Mouse (Mus musculus): ENCODE measurements around the gene Psmb10. TPM values are rescaled to one million over a fixed set of nuclear protein-coding genes. Genes with fewer than 3 reads are reported as not detected.

Gene Psmb10
- 122 to 142 TPM (median 126 TPM) in 4 replicates for total RNA-seq (2023)

GRCm38 (mm10) chr8:105938306-105938669, at the start of gene Psmb10:
Gene Psmb10, minus strand, starts transcription at chr8:105938444.

DNA sequence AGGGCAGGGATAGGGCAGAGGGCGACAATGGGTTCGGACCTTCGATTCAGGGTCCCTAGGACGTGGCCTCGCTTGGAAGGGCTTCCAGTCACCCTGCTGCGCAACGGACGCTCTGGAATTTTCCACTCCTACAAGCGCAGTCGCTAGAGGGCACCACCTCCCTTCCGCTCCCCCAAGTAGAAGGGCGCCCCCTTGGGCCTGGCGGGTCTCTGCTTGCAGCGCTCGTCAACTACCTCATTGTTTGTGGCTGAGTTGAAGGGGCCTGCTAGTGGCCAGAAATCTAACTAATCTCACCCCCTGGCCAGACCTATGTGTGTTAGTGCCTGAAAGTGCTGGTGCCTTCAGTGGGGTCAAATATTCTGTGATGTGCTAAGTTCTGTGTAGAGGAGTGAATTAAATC, 41.1 kb upstream of the Psmb10 start, which contains the start of gene Dpep3:
Dpep3 (minus strand) TSS at position 105 of the 400 bp plus-strand sequence.

GRCm38 (mm10) chr8:105965905-105966341, 27.7 kb upstream of the Psmb10 start, which contains the start of gene Slc12a4:
Gene Slc12a4, minus strand, starts transcription at chr8:105966097.

DNA sequence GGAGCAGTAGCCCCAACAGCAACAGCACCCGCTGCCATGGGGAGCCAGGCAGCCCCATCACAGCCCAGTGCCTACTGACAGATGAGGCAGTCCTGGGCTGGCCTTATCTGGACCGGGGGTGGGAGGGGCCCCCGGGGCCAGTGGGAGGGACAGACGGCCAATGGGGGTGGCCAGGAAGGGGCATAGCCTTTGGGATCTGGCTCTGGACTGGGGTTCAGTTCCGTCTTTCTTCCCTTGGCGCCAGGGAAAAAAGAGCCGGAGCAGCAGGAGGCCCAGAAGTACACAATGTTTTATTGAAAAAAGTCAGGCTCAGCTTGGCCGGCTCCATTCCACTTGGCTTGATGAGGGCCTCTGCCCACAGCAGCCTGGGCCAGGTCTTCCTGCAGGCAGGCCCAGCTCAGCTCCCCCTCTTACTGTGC, 5.1 kb upstream of the Psmb10 start, which contains the start of gene Lcat:
Lcat (minus strand) TSS at position 62 of the 419 bp plus-strand sequence.

DNA sequence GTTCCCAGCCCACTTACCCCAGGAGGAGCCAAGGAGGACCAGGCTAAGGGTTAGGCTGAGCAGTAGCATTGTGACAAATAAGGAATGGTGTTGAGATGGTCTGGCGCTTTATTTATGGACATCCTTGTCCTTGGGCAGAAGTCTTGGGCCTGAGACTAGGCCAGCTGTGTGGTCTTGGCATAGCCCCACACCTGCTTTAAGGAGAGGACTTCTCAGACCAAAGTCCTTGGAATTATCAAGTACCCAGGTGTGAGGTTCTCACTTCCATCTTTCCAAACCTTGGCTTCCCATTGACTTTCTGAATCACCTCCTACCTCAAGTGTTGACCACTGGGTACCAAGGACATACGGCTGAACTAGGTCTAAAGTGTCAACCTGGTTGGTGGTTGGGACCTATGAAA, 4.5 kb downstream of the Psmb10 start, which contains the start of gene Ctrl:
Ctrl (minus strand) TSS at position 101 of the 400 bp plus-strand sequence.

DNA sequence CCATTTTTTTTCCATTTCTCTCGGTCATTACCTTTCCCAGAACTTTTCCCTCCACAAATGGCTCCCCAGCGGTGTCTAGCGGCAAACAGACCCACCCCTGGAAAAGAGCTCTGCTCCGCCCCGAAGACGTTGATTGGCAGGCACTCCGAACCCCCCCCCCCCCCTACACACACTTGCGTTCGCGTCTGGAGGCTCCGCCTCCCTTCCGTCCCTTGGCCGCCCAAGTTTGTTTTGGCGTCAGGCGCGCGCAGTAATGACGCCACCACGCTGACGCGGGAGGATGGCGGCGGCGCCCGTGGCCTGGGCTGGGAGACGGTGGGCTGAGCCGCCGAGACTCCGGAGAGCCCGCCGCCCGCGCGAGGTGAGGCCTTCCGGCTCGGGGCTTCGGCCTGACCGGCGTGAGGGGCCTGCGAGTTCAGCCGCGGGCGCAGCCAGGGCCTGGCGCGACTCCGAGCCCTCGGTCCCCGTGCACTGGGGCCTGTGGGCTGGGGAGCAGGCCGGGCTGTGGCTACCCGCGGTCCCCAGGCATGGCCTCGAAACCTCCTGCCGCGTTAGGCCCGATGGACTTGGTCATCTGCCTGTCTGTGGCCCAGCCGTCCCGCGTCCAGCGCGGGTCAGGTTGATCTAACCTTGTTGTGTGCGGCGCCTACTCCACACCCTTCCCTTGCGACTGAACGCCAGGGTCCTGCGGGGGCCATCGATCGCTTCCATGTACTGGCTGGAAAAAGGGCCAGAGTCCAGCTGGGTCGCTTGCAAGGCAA, 37.9 kb downstream of the Psmb10 start, which contains the start of gene Pskh1:
Pskh1 (plus strand) TSS at position 262 of the 761 bp plus-strand sequence.

DNA sequence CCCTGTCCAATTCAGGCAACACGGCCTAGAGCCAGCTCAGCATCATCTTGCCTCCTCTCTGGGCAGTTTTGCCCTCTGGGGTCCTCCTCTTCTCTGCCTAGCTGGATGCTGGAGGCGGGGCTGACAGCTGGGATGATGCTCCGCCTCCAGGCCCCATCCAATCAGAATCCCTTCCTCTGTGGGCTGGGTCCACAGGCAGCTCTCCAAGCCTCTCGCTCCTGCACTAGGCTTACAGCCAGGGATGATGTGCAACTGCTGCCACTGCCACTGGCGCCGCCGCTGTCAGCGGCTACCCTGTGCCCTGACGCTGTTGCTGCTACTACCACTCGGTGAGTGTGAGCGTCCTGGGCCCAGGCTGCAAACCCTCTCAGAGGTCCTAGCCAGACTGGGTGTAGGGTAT, 44.9 kb downstream of the Psmb10 start, which contains the start of gene Nrn1l:
Nrn1l (plus strand) TSS at position 229 of the 400 bp plus-strand sequence.

Other genes with a start within 250 kb of the Psmb10 start
- 96.4 to 110 TPM (median 104 TPM) in 4 replicates for gene Acd, start 237.3 kb downstream of the Psmb10 start, total RNA-seq (2023)
- 14.0 to 21.8 TPM (median 19.9 TPM) in 4 replicates for gene Pard6a, start 237.3 kb downstream of the Psmb10 start, total RNA-seq (2023)
- not detected in 4 replicates for gene 4933405L10Rik, start 230.8 kb downstream of the Psmb10 start, total RNA-seq (2023)
- 2.0 to 3.9 TPM (median 3.7 TPM) in 4 replicates for gene Enkd1, start 230.2 kb downstream of the Psmb10 start, total RNA-seq (2023)
- gene Gfod2, start 179.8 kb downstream of the Psmb10 start, total RNA-seq (2023): 0.94 to 2.8 TPM (median 1.7 TPM) in 4 replicates
- 34.7 to 39.4 TPM (median 37.0 TPM) in 4 replicates for gene Ranbp10, start 111.1 kb downstream of the Psmb10 start, total RNA-seq (2023)
- gene Tsnaxip1, start 110.7 kb downstream of the Psmb10 start, total RNA-seq (2023): 0.75 to 0.91 TPM (median 0.83 TPM) in 4 replicates
- gene Cenpt, start 85.2 kb downstream of the Psmb10 start, total RNA-seq (2023): 14.4 to 20.3 TPM (median 16.1 TPM) in 4 replicates
- 12.8 to 17.1 TPM (median 14.2 TPM) in 4 replicates for gene Thap11, start 83.3 kb downstream of the Psmb10 start, total RNA-seq (2023)
- gene Nutf2, start 77.9 kb downstream of the Psmb10 start, total RNA-seq (2023): 18.1 to 38.7 TPM (median 36.1 TPM) in 4 replicates
- gene Edc4, start 57.6 kb downstream of the Psmb10 start, total RNA-seq (2023): 80.5 to 84.4 TPM (median 81.9 TPM) in 4 replicates
- gene Nrn1l, start 44.9 kb downstream of the Psmb10 start, total RNA-seq (2023): 1.1 to 3.8 TPM (median 1.4 TPM) in 4 replicates
- 23.0 to 24.7 TPM (median 23.5 TPM) in 4 replicates for gene Pskh1, start 38.0 kb downstream of the Psmb10 start, total RNA-seq (2023)
- gene Ctrl, start 4.6 kb downstream of the Psmb10 start, total RNA-seq (2023): 1.5 to 3.5 TPM (median 1.8 TPM) in 4 replicates
- 0.97 TPM in 1 of 4 replicates, not detected in the others for gene Lcat, start 4.9 kb upstream of the Psmb10 start, total RNA-seq (2023)
- 13.1 to 17.6 TPM (median 13.2 TPM) in 4 replicates for gene Slc12a4, start 27.7 kb upstream of the Psmb10 start, total RNA-seq (2023)
- gene Dpep3, start 41.0 kb upstream of the Psmb10 start, total RNA-seq (2023): not detected in 4 replicates
- 29.7 to 43.8 TPM (median 34.7 TPM) in 4 replicates for gene Dus2, start 52.9 kb upstream of the Psmb10 start, total RNA-seq (2023)
- gene Dpep2nb, start 67.5 kb upstream of the Psmb10 start, total RNA-seq (2023): not detected in 4 replicates
- 5.9 to 8.6 TPM (median 6.8 TPM) in 4 replicates for gene Ddx28, start 73.4 kb upstream of the Psmb10 start, total RNA-seq (2023)
- 179 to 192 TPM (median 188 TPM) in 4 replicates for gene Nfatc3, start 120.4 kb upstream of the Psmb10 start, total RNA-seq (2023)
- gene Esrp2, start 198.5 kb upstream of the Psmb10 start, total RNA-seq (2023): 1.0 TPM in 1 of 4 replicates, not detected in the others
- 8.1 to 9.7 TPM (median 8.5 TPM) in 4 replicates for gene Pla2g15, start 212.0 kb upstream of the Psmb10 start, total RNA-seq (2023)
- gene Slc7a6, start 230.4 kb upstream of the Psmb10 start, total RNA-seq (2023): 23.5 to 40.3 TPM (median 33.7 TPM) in 4 replicates